Mouse (Mus musculus) inflammation-experienced regulatory T-cells, adult 6 months (primary cell): ENCODE results near the gene Mal. TPM values are rescaled to one million over a fixed set of nuclear protein-coding genes. Genes with fewer than 3 reads are reported as not detected.

Source experiments
- ATAC-seq: one replicate; pipeline ENCODE4 v1.8.0; 2017
- polyA plus RNA-seq, 3 experiments: library from polyadenylated mRNA; unstranded; fragments of 100-300 nt; shearing (Covaris generic); gene quantifications; one replicate each; pipeline ENCODE4 v1.2.1; 2017

Mal gene
- not detected for polyA plus RNA-seq

DNA sequence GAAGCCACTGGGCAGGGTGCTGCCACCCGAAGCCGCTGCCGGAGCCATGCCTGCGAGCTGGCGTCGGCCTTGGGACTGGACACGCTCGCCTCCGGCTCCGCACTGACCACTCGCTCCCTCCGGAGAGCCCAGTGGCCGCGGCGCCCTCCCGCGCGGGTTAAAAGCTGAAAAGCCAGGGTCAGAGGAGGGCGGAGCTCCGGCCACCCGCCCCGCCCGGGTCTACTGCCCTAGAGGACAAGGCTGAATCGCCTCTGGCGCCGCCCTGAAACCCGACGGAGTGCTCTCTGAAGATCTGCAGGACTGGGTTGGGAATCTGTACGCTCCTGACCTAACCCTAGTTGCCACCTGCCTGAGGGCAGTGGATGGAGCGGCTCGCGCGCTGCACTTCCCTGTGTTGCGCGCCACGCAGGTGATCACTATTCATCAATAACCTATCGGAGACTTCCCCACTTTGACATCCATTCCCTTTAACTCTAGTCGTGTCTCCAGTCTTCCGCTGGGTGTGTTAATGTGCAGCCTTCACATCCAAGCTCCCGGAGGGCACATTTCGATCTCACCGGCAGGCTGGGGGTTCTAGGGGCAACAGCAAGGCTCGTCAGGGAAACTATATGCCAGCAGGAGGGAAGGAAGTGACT is at the start of gene Mal:
Mal (minus strand) TSS at position 610 of the 635 bp plus-strand sequence.
- ATAC-seq = no peak

GRCm38 (mm10) chr2:127705267-127705666 is 48.8 kb upstream of the Mal start:
- no peak for ATAC-seq

DNA sequence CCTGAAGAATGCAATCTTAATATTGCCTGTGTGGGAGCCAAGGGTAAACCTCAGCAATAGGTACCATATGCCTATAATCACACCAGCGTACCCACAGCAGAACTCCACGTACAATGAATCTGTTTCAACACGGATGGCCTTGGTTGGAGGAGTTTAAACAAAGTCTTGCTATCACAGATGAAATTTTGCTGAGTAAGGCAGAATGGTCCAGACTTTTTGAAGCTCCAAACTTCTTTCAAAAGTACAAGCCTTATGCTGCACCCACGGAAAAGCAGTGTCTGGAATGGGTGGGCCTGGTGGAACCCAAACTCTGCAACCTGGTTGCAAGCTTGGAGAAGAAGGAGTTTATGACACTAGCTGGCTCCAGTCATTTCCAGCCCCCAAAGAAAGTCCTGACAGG is 32.7 kb upstream of the Mal start:
- ATAC-seq = no peak

GRCm38 (mm10) chr2:127683687-127684331 is 27.3 kb upstream of the Mal start:
- no peak for ATAC-seq

DNA sequence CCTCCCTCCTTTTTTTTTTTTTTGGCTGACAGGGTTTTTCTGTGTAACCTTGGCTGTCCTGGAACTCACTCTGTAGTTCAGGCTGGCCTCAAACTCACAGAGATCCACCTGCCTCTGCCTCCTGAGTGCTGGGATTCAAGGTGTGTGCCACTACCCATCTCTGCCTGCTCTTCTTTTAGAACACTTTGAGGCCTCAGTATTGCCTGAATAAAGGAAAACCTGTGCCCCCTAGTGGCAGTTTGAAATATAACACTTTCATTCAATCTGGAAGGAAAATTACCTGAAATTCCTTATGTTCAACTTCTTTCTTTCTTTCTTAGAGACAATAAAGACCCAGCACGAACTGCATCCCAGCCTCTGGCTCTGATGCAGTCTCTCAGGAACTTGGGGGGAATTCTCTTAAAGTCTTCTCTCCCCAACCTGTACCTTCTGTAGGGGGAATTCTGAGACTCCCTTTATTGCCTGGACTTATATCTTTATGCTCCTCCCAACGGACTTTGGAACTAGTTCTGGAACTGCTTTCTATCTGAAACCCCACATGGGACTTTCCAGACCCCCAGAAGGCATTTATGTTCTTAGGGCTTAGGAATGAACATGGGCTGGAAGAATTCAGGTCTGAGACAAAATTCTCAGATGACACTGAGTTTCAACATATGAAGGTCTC is 11.5 kb upstream of the Mal start:
- no peak for ATAC-seq

DNA sequence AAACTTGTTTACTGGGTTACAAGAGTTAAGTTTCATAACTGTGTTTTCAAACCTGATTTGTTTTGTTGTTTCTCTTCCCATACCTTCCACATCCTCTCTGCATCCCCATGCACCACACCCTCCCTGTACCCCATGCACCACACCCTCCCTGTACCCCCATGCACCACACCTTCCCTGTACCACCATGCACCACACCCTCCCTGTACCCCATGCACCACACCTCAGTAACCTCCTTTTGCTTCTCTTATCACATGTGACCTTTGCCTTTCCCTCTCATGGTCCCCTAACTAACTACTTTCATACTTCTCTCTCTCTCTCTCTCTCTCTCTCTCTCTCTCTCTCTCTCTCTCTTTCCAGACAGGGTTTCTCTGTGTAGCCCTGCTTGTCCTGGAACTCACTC is 10.5 kb upstream of the Mal start:
- no peak for ATAC-seq

- ATAC-seq = no peak
Observed at GRCm38 (mm10) chr2:127662708-127663107, 6.2 kb upstream of the Mal start.

DNA sequence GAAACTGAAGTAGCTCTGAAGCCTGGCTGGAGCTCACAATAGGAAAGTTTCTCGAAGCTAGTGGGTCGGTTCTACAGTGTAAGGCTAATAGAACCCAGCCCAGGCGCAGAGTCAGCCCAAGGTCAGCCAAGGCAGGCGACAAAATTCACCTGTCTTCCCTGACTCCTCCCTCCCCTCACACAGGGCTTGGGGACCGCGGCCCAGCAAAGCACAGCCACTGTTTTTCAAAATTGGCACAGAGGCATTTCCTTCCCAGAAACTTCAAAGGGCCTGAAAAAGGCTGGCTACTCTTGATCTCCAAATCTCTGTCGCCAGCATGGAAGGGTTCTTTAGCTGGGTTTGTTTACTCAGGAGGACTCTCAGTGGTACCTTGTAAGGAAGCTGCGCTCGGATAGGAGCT is 1.1 kb downstream of the Mal start:
- ATAC-seq = no peak

- no peak for ATAC-seq
Observed at GRCm38 (mm10) chr2:127654786-127655185, 1.7 kb downstream of the Mal start.

- ATAC-seq = no peak
Observed at GRCm38 (mm10) chr2:127652805-127653204, 3.7 kb downstream of the Mal start.

- no peak for ATAC-seq
Observed at GRCm38 (mm10) chr2:127652335-127652734, 4.2 kb downstream of the Mal start.

GRCm38 (mm10) chr2:127651601-127652000 is 4.9 kb downstream of the Mal start:
- no peak for ATAC-seq

- no peak for ATAC-seq
Observed at GRCm38 (mm10) chr2:127649921-127650320, 6.6 kb downstream of the Mal start.

DNA sequence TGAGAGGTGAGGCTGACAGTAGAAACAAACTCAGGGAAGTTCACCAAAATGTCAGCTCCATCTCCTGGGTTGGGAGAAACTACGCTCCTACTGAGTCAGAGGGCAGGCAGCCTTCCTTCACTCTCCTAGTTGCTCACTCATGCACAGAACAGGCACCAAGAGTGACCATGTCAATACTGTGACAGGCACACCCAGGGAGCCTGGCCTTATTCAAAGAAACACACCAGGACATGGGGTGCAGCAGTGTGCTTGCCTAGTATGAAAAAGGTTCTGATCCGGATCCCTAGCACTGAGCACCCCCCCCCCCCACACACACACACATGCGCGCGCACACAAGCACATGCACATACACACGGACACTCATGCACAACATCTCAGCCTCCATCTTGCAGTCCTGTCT is 8.3 kb downstream of the Mal start:
- no peak for ATAC-seq

DNA sequence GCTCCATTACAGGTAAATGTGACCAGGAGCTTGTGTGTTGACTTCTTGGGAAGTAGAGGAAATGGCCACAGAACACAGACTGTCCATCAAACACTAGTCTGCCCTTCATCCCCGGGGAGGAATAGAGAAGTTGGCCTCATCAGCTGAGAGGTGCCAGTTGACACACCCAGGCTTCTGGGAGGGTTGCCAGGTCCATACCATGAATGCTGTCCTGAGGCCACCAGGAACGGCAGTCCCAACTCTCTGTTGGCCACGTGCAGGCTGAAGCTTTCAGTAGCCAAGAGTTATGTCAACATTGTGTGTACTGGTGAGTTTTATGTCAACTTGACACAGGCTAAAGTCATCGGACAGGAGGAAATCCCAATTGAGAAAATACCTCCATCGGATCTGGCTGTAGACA is 9.6 kb downstream of the Mal start:
- no peak for ATAC-seq

DNA sequence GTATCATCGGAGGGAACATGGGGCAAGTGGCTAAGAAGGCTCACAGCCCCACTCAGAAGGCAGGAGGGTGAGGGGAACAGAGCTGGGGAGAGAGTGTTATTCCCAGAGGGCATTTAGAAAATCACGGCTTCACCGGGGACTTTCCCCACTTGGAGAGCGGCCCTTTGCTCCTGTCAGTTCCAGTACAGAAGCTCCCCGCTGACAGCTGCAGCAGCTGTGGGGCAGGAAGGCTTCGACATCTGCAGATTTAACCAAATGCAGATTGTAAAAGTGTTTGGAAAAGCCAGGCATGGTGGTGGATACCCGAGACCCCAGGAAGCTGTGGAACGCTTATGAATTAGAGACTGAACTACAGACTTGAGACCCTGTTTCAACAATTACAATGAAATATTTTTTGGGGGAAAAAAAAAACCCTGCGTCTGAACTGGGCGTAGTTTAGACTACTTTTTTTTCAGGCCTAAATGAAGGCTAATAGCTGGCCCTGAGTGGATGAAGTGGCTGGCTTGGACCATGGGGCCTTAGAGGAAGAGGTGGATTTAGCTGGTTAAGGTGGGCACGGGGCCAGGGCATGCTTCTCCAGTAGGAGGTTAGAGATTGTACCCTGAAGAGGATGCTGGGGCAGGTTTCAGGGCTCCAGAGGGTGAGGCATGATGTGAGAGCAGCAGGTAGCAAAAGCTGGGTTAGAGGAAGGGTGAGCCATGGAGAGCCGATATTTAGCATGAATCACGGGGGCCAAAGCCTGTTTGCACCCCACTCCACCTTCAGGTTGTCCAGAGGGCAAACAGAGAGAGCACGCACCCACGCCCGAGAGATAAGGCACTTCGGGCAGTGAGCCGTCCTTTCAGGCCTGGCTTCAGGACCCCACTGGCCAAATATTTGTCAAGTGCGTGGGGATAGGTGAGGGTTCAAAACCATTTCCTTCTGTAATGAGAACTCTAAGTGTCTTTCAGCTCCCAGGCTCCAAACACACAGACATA is 12.5 kb downstream of the Mal start:
- ATAC-seq = no peak

DNA sequence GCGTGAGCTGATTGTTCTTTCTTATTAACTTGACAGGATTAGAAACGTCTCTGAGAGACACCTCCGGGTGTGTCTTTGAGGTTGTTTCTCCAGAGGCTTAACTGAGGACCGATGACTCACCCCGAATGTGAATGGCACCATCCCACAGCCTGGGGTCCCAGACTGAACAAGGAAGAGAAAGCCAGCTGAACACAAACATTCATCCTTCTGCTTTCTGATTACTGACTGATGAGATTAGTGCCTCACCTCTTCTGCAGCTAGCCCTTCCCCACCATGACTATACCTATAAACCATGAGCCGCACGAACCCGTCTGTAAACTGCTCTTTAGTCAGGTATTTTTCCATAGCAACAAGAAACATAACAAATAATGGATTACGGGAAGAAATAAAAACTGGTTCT is 17.5 kb downstream of the Mal start:
- ATAC-seq = no peak

DNA sequence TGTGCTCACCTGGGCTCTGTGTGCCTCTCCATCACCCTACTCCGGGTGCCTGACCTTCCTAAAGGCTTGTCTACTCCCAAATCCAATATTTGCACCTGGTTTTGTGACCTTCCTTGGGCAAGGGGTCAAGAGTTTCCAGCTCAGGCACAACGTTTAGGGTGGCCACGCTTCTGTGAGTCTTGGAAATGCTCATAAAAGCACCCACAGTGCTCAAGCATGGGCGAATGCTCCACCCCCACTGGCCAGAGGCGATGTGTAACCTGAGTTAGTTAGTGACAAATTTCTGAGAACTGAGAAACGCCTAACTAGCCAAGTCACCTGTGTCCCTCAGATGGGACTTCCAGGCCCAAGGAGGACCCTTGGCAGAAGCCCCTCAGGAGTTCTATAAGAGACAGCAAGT is 20.9 kb downstream of the Mal start:
- no peak for ATAC-seq

DNA sequence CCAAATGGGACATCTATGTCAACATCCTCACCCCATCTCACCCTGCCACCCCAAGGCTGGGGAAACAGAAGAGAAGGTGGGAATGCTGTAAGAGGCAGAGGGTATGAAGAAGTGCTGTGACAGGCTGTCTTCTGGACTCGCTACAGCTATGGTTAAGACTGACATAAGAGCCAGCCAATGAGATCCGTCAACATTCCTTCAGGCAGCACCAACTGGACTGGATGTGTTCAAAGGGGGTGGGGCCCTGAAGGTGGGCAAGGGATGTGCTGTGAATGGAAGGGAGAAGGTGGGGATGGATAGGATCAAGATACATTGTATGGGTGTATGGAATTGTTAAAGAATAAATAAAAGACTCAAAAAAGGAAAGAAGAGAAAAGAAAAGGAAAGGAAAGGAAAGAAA is 23.9 kb downstream of the Mal start:
- no peak for ATAC-seq

DNA sequence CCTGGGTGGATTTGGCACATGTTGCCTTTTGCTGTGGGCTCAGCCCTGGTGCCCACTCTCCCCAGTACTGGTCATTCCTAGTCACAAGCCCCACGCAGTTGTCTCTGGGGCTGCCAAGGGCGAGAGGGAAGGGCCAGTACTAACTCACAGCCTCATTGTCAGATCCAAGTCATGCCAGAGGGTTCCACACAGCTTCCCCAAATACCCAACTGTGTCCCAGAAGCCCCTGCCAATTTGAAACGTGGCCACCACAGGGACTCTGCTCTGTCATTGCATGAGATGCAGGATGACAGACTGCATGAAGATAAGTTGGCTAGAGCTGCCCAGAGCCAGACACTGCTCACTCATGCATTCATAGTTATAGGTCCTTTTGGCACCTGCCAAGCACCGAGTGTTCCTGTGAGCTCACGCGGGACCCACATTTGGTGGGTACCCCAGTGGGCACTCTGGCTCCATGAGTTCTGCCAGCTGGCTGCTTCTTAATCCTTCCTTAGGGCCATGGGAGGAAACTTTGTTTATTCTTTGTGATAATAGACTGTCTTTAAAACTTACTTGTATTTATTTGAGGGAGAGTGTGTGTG is 28.4 kb downstream of the Mal start:
- ATAC-seq = no peak

DNA sequence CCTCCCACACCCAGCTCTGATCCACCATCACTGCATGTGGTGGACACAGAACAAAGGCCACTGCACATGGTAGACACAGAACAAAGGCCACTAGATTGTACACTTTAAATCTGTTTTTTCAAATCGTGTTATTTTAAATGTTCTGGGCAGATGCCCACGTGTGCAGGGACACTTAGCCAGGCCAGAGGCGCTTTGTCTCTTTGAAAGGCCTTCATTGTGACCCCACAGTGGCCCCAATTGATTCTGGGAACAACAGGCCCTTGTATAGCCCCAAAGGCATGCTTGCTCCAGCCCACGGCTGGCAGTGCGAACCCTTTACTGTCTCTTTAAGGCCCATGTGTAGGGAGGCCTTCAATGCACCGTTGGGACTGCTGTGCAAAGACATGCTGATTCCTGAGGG is 29.1 kb downstream of the Mal start:
- ATAC-seq = no peak

DNA sequence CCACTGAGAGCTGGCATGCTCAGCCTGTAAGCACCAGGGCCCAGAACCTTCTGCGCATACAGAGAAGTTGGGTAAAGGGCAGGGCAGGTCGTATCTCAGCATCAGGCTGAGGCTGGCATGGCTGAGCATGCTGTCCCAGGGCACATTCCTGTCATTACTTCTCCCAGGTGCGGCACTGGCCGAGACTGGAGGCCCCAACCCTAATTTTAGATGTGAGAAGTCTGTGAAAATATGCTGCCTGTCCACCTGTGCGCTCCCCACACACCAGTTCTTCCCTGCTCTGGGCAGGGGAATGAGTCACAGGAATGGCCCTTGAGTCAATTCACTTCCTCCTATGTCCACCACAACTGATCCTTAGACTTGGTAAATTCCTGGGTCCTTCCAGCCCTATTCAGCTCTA is 30.8 kb downstream of the Mal start:
- no peak for ATAC-seq

- no peak for ATAC-seq
Observed at GRCm38 (mm10) chr2:127624786-127625185, 31.7 kb downstream of the Mal start.
